Mouse (Mus musculus): Measurements from ENCODE around the gene Spns2.

DNA sequence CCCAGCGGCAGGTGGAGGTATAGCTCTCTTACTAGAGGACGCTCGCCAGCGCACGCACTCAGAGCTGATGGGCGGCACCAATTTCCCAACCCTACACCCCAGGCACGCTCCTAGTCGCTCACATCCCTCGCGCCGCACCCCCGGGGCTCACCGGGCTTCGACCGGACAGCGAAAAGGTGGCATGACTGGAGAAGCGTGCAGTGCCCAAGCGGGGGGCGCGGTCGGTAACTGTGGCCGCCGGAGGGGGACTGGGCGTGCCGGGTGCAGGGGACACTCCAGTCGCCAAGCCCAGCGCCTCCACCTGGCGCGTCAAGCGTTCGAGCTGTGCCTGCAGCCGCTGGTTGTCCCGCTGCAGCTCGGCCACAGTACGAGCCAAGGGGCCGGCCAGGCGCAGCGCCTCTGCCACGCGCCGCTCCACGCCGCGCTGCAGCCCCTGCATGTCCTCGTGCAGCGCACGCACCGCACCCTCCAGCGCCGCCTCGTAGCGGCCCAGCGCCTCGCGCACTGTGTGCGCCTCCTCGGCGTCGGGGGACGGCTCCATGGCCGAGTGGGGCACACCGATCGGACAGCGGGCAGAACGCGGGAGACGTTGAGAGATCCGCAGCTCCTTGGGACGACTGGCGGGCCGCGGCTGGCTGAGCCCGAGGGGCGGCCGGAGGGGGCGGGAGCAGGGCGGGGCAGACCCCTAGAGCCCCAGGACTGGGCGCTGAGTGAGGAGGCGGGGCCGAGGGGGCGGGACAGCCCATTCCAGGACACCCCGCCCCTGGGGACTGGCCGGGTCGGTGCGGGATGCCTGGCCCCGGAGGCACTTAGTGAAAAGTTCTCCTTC, 78.4 kb downstream of the Spns2 start, which contains the start of gene Smtnl2:
- TF ChIP-seq CTCF (IDR thresholded peaks at IDR 0.05; ENCODE audit: low read depth) (peak; percentile 67), EP300 (optimal IDR thresholded peaks at IDR 0.05) (no peak)

Measured in stomach, postnatal 0 days (tissue).